Mouse (Mus musculus) adrenal gland, postnatal 36 days (tissue): ENCODE results near the gene Yeats2. TPM values are rescaled to one million over a fixed set of nuclear protein-coding genes. Genes with fewer than 3 reads are reported as not detected.
"Not testable (repeated sequence)": the region's sequence is repeated elsewhere in the genome, so short reads cannot be mapped to it uniquely, and the experiment has no call there.

Experiments used
- DNase-seq, 2 experiments: peaks; one replicate each; pipeline ENCODE4 v3.0.0; 2021; ENCODE audit warnings: mixed read lengths in 1 of 2
- long read RNA-seq, 2 experiments: library from polyadenylated mRNA; stranded (forward); transcript quantifications; one replicate each; pipeline ENCODE4 v2.0.0; 2021; ENCODE audit warnings: borderline sequencing depth in 2 of 2
- total RNA-seq, 2 experiments: library from RNA; stranded (reverse); gene quantifications; 2 replicates each; pipeline ENCODE4 v1.2.3; 2021

The Yeats2 gene
- total RNA-seq: 10 to 100 TPM; 30.5 to 34.6 TPM
- long read RNA-seq, experiment 1, partial matches to known transcripts: 9 of 10 reads
- long read RNA-seq, experiment 1, other reads (novel, unspliced or antisense): 1 of 10 reads
- long read RNA-seq, experiment 2, partial matches to known transcripts: 1 of 1 reads
- long read RNA-seq, experiment 2, other reads (novel, unspliced or antisense): 0 of 1 reads

- peak; percentile 82 to 88 for DNase-seq
Measured at GRCm38 (mm10) chr16:20140772-20141531, at the start of gene Yeats2. TSS of gene Yeats2 (plus strand) at chr16:20141063.

- DNase-seq: no peak
Measured at GRCm38 (mm10) chr16:20095966-20096365, 44.9 kb upstream of the Yeats2 start.

GRCm38 (mm10) chr16:20097069-20097710 is 43.7 kb upstream of the Yeats2 start, which contains the start of gene Klhl24:
TSS of gene Klhl24 (plus strand) at chr16:20097542.
- DNase-seq: peak; percentile 93 to 95

- DNase-seq: peak; percentile 98
Measured at GRCm38 (mm10) chr16:20097711-20098374, 43.0 kb upstream of the Yeats2 start.

GRCm38 (mm10) chr16:20098375-20098727 is 42.5 kb upstream of the Yeats2 start:
- DNase-seq: no peak

- no peak for DNase-seq
Measured at GRCm38 (mm10) chr16:20098866-20099629, 41.8 kb upstream of the Yeats2 start.

- no peak for DNase-seq
Measured at GRCm38 (mm10) chr16:20106996-20107395, 33.9 kb upstream of the Yeats2 start.

GRCm38 (mm10) chr16:20108961-20109360 is 31.9 kb upstream of the Yeats2 start:
- no peak for DNase-seq

- peak in 1 of 2 experiments; percentile 14 for DNase-seq
Measured at GRCm38 (mm10) chr16:20112649-20113048, 28.2 kb upstream of the Yeats2 start.

GRCm38 (mm10) chr16:20116069-20116468 is 24.8 kb upstream of the Yeats2 start:
- DNase-seq: no peak

GRCm38 (mm10) chr16:20126319-20126883 is 14.5 kb upstream of the Yeats2 start:
- DNase-seq: not testable (repeated sequence)

- DNase-seq: no peak
Measured at GRCm38 (mm10) chr16:20130397-20130796, 10.5 kb upstream of the Yeats2 start.

- DNase-seq: no peak
Measured at GRCm38 (mm10) chr16:20144568-20144967, 3.7 kb downstream of the Yeats2 start.

GRCm38 (mm10) chr16:20151991-20152390 is 11.1 kb downstream of the Yeats2 start:
- peak; percentile 21 to 36 for DNase-seq

GRCm38 (mm10) chr16:20153742-20154141 is 12.9 kb downstream of the Yeats2 start:
- DNase-seq: no peak

GRCm38 (mm10) chr16:20160130-20160529 is 19.3 kb downstream of the Yeats2 start:
- DNase-seq: no peak

- no peak for DNase-seq
Measured at GRCm38 (mm10) chr16:20169071-20169470, 28.2 kb downstream of the Yeats2 start.

GRCm38 (mm10) chr16:20169471-20170106 is 28.7 kb downstream of the Yeats2 start:
- DNase-seq: no peak

- no peak for DNase-seq
Measured at GRCm38 (mm10) chr16:20179406-20180175, 38.7 kb downstream of the Yeats2 start.

GRCm38 (mm10) chr16:20185368-20185767 is 44.5 kb downstream of the Yeats2 start:
- peak in 1 of 2 experiments; percentile 22 for DNase-seq
